Comparison of ENCODE assay signal across 19 mouse cellular contexts in the genomic region with DNA sequence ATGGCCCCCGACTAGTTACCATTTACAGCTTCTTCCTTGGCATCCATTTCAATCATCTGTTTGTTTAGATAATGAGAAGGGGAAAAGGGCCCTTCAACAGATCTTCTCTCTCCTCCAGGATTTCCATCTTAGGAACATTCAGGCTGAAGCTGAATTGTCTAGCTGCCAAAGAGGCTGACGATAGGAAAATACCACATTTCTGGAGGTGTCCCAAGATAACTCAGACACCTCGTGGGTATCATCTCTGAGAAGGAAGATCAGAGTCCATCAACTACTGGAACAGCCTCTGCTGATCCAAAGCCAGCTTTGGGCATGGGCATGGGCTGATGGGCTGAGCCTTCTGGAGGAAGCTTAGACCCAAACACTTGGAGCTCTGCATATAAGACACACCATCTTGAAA.
"Had no signal": no experiment of that assay in that cellular context is flagged by ENCODE, and none has a peak within 500 bp of the region (broad histone marks: within the 10 kb centered on the region; RNA-seq: fewer than 3 reads in every experiment).

No protein-coding gene starts in this region.

- H3K27ac ChIP-seq: limb, embryonic 12.5 days; limb, embryonic 15.5 days; liver, embryonic 14.5 days; midbrain, embryonic 10.5 days; midbrain, embryonic 13.5 days; stomach, embryonic 15.5 days had no signal

- H3K4me2 ChIP-seq: limb, embryonic 12.5 days; limb, embryonic 15.5 days; liver, embryonic 11.5 days; midbrain, embryonic 13.5 days; stomach, embryonic 15.5 days had no signal

- ATAC-seq: intestine, postnatal 0 days; liver, postnatal 0 days; midbrain, embryonic 13.5 days; midbrain, embryonic 16.5 days had no signal

- H3K27me3 ChIP-seq: limb, embryonic 12.5 days; limb, embryonic 15.5 days; megakaryocyte, embryonic 14.5 days; midbrain, embryonic 13.5 days; stomach, embryonic 15.5 days had no signal

- DNase-seq: kidney, postnatal 14 days; kidney, postnatal 4 days; left cerebral cortex, postnatal 4 days; liver, postnatal 0 days; lung, postnatal 36 days; right cerebral cortex, postnatal 14 days; spleen, adult 18-20 months; thymus, adult 18-20 months; thymus, postnatal 36 days had no signal

- H3K36me3 ChIP-seq: limb, embryonic 12.5 days; limb, embryonic 15.5 days; midbrain, embryonic 10.5 days; midbrain, embryonic 13.5 days; stomach, embryonic 15.5 days had no signal

- H3K9me3 ChIP-seq: limb, embryonic 12.5 days; limb, embryonic 15.5 days; midbrain, embryonic 10.5 days; midbrain, embryonic 13.5 days; stomach, embryonic 15.5 days had no signal

- H3K4me3 ChIP-seq: limb, embryonic 12.5 days; limb, embryonic 15.5 days; megakaryocyte, embryonic 14.5 days; midbrain, embryonic 10.5 days; midbrain, embryonic 13.5 days; stomach, embryonic 15.5 days had no signal

- H3K4me1 ChIP-seq: limb, embryonic 12.5 days; limb, embryonic 15.5 days; megakaryocyte, embryonic 14.5 days; midbrain, embryonic 13.5 days; stomach, embryonic 15.5 days had no signal

- H3K9ac ChIP-seq: limb, embryonic 12.5 days; limb, embryonic 15.5 days; liver, embryonic 14.5 days; liver, postnatal 0 days; midbrain, embryonic 13.5 days; stomach, embryonic 15.5 days had no signal
